Mouse (Mus musculus): ENCODE data around the gene Dnmbp. TPM values are rescaled to one million over a fixed set of nuclear protein-coding genes. Genes with fewer than 3 reads are reported as not detected.

Dnmbp gene
- total RNA-seq, 2 experiments from 2014 or later, result 7.4 to 7.7 TPM

DNA sequence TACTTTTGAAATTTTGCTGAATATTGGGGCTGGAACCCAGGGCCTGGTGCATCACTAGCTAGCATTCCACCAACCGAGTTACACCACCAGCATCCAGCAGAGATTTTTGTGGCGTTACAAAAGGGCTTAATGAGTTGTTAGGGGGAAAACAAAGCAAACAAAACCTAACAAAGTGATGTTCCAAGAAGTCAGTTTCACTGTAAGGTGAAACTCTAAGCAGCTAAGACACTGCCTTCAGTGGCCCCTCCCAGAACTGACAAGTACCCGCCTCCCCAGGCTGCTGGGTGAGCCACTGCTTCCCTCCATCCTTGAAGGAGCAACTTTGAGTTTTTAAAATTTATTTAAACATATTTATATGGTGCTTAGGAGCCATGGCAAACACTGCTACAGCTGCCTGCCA, 59.6 kb downstream of the Dnmbp start:
- no peak for ATAC-seq (replicated peaks; ENCODE audit: poor library complexity)

DNA sequence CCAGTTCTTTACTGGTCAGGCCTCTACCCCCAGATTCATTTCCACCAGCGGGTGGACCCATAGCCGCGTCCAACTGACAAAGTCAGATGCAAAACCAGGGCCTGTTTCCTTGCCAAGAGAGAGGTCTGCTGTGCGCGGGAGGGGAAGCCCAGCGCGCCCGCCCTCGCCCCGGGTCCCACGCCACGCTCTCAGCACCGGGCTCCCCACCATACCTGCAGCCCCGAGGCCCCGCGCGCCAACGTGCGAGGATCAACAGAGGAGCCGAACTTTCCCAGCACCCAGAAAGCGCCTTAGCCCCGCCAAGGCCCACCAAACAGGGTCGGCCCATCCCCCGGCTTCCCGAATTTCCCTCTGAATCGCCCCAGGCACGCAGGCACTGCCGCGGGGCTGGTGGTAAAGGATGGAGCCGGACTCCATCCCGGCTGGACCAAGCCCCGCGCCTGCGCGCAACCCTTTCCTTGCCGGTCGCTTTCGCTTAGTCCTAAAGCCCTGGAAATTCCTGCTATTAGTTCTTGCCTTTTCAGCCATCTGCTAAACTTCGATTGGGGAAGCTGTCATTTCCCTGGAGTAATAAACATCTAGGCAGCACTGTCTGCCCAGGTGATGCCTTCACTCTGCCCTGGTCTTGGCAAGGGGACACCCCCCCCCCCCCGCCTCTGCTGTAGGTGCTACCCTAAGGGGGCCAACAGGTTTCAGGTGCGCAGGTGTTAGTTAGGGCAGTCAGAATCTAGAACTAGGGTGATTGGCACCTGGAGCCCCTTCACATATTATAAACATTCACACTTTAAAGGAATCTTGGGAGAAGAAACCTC, 60.4 kb downstream of the Dnmbp start:
- ATAC-seq (replicated peaks; ENCODE audit: poor library complexity), result peak; percentile 52

DNA sequence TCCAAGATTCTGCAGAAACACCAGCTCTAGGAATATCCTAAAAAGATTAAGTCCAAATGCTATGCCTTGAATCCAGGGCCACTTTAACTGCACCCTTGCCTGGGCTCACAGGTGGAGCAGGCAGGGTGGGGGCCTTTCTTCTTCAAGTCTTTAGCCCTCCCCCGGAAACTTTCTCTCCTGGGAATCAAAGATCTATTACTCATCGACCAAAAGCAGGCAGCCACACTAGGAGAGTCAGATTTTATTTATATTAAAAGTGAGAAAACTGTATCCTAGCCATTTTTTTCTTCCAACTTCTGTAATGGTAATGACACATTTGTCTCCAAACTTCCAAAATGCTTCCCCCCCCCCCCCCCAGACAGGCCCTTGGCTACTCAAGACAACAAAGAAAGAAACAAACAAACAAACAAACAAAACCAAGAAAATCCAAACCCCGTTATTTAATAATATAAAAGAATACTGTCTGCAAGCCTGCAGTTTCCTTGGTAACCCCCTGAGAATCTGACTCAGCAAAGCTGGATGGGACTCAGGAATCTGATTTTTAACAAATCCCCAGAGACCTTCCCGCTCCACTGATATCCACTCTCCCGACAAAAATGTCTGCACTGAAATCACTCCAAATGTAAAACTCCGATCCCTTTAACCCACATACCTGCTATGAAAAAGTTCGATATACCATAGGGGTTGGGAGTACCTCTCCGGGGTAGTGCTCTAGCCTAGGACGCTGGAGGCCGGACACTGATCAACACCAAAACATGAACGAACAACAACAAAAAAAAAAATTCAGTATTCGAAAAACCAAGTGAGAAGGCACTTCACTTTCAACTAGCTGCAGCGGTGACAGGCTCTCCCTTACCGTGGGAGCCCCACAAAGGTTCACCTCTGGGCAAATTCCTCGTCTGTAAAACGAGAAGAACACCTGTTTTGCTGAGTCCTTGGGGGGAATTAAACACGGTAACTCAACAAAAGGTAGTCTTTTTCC, 61.6 kb downstream of the Dnmbp start:
- no peak for ATAC-seq (replicated peaks; ENCODE audit: poor library complexity)

DNA sequence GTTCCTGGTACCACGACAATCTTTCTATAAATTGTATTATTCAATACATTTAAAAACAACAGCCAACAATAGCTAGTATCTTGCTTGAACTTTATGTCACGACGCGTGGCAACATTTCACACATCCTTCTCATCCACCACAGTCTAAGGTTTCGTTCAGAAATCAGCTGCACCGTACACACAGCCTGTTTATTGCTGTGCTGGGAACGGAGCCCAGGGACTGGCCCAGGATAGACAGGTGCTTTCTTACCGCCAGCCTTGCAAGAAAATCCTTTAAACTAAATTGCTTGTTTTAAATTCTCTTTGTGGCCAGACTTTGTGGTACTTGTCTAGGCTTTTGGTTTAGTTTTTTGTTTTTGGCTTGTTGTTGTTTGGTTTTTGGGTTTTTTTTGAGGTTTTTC, 62.6 kb downstream of the Dnmbp start:
- no peak for ATAC-seq (replicated peaks; ENCODE audit: poor library complexity)

DNA sequence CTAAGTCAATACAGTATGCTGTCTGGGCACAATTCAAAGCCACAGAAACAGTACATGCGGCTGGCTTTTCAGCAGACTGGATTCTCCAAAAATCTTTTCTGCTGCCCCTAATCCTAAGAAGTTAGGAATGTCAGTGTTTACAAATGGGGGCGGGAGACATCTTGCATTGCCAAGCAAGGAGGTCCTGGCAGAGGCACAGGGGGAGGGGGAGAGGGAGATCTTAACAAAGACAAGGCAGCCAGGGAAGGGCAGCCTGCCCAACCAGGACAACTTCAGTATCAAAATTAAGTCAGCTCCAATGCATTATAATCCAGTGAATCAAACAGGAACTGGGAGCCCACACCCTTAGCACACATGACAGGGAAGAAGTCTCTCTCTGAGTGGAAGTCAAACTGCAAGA, 64.0 kb downstream of the Dnmbp start:
- ATAC-seq (replicated peaks; ENCODE audit: poor library complexity), result no peak

DNA sequence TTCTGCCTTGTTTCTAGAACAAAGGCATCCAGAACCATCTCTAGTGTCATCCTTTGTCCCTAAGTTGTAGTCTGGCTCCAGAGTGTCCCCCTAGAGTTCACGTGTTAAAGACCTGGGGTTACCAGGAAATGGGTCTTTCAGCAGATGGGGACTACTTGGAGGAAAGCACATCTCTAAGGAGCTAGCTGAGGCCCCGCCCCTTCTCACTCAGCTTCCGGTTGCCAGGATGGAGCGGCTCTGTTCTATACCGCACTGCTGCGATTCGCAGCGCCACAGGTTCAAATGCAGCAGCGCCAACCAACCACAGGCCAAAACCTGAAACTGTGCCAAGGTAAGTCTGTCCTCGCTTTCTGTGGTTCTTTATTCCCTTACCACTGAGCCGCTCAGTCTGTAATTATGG, 65.6 kb downstream of the Dnmbp start:
- no peak for ATAC-seq (replicated peaks; ENCODE audit: poor library complexity)

DNA sequence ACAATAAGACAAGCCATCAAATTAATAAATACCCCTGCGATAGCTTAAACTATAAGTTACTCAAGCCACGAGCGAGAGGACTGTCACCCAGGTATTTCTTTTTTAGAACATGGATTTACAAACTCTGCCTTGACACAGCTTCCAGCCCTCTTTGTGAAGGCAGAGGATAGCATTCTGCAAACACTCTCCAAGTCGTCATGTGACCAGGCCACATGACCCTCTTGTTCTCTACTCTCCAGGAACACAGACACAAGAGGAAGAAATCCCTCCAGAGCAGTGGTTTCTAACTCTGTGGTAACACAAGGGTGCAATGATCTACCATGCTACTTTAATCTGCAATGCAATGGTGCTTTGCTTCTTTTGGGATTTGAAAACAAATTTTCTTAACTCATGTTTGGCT, 69.6 kb downstream of the Dnmbp start:
- no peak for ATAC-seq (replicated peaks; ENCODE audit: poor library complexity)

DNA sequence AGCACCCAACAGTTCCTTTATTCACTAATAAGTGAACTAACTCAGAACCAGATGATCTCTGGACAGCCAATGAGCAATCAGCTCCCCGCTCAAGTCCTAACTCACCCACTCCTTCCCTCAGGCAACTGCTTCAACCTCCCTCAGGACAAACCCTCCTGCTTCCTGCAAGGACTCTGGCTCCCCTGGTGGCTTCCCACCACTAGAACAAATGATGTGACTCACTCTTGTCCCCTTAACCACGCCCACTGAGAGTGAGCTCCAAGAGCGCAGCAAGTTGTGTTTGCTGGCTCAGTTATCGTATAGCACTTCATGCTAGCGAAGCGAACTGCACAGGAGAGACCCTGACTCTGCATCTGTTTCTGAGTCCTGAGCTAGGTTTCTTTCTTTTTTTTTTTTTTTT, 82.6 kb downstream of the Dnmbp start:
- ATAC-seq (replicated peaks; ENCODE audit: poor library complexity), result no peak

DNA sequence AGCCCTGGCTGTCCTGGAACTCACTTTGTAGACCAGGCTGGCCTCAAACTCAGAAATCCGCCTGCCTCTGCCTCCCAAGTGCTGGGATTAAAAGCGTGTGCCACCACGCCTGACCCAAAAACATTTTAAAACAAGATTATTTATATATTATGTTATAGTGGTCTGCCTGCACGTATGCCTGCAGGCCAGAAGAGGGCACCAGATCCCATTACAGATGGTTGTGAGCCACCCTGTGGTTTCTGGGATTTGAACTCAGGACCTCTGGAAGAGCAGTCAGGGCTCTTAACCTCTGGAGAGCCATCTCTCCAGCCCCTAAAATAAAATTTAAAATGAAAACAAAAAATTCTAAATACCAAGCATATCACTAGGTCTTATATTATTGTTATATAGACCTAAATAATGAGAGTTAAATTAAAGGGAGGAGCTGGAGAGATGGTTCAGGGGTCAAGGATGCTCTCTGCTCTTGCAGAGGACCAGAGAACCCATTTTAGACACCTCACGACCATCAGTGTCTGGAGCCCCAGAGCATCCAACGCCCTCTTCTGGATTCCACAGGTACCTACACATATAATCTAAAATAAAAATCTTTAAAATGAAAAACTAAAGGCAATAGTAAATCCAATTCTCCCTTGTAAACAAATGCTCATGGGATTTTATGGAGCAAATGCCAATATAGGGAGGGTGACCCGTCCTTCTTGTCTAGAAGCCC, 87.0 kb downstream of the Dnmbp start:
- ATAC-seq (replicated peaks; ENCODE audit: poor library complexity), result 0 out of 2 replicates have a peak, but pooled peaks have one; percentile 61

DNA sequence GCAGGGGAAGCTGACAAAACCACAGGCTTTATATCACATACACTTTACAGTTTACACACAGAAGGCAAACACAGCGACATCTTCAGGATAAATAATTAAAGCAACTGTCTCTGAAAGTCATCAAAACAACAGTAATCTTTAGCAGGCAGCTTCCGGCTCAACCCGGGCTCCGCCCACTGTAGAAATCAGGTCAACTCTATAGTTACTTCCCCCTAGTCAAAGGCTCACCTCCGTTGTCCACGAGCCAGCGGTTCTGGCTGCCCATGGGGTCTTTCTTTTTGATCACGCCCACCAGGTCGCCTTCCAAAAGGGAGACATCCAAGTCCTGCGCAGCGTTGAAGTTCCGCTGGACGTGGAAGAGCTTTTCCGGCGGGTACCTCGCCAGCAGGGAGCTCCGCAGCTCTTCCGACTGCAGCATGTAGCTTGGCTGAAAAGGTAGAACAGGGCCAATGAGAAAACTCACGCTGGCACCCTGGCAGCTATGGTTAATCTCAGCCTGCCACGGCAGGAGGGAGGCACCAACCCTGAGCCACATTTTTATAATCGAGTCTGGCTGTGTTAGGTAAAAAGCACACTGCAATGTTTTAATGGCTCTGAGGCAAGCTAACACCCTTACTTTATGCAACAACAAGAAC, 87.9 kb downstream of the Dnmbp start:
- peak; percentile 90 for ATAC-seq (replicated peaks; ENCODE audit: poor library complexity)

DNA sequence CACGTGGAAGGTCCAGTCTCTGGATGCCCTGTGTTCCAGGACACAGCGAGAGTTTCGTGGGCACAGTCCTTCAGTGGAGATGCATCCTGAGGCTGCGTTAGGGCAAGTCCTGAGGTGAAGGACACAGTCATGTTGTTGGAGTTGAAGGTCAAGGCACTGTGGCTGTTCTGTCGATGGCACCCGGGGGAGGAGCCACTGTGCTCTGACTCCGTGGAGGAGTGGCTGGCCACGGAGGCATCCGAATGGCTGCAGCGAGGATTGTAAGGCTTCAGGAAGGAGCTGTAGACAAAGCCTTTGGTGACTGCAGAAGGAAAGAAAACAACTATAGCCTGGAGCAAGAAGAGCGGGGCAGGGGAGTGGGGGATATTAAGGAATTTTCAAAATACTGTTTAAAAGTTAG, 90.0 kb downstream of the Dnmbp start:
- no peak for ATAC-seq (replicated peaks; ENCODE audit: poor library complexity)

DNA sequence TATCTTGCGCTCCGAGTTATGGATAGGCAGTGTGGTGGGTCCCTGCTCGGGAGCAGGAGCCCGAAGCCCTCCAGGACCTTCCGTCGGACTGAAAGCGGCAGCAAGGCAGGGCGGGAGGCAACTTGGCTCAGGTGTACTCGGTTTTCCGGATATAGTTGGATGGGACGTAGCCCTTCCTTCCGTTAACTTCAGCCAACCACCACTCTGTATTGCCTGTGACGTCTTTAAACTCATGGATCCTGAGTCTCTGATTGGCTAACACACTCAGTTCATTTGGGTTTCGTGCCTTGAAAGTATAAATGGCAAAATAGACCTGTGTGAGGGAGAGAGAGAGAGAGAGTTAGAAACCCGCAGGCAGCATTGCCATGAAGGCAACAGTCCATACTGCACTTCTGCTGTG, 92.0 kb downstream of the Dnmbp start:
- no peak for ATAC-seq (replicated peaks; ENCODE audit: poor library complexity)

DNA sequence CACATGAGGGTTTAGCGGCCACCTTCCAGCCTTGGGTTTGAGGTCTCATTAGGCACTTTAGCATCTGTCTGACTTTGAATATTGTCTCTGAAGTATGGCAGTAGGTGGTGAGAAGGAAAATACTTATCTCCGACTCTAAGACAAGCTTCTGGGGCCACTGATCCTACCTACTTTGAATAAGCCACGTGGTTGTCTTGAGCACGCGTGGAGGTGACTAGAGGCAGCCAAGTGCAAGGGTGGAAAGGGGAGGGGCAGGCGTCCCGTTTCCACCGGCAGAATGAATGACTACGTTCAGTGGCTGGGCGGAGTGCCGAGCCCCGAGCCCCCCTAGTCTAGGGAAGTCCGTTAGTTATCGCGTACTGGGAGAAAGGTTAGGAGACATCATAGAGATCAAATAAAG, 92.9 kb downstream of the Dnmbp start:
- ATAC-seq (replicated peaks; ENCODE audit: poor library complexity), result no peak

DNA sequence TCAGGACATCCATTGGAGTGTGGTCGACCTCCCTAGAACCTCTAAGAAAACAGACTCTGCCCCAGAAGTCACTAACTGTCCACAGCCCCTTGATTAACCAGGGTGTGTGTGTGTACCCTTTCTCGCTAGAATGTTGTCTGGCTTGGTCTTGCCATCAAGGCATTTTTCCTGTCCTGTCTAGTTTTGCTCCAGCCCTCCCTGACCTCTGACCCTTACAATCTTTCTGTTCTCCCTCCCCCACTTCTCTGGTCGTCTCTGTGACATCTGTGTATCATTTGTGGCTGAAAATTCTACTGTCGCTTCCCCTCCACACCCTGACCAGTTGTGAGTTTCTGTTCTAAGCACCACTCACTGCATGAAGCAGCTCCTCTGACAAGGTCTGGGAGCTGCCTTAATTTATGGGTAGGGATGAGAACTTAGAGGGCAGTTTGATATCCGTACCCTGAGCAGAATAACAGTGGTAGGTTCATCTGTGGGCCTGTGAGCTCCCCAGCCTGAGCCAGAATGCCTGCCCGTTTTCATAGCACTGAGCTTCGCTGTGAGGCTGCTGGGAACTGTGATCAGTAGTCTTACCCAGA, 94.6 kb downstream of the Dnmbp start:
- no peak for ATAC-seq (replicated peaks; ENCODE audit: poor library complexity)

DNA sequence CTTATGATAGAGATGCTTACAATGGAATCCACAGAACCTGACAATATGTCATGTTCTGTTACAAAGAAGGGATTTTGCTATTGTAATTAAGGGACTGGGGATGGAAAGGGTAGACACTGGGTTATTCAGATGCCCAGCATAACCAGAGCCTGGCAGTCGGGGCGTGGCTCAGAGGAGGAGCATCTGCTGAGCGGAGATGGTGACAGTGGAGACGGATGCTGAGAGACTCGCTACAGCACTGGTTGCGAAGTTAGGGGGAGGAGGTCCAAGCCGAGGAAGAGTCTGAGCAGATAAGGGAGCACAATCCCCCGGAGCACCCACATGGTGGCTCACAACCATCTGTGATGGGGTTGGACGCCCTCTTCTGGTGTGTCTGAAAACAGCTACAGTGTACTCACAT, 96.8 kb downstream of the Dnmbp start:
- ATAC-seq (replicated peaks; ENCODE audit: poor library complexity), result peak; percentile 39

DNA sequence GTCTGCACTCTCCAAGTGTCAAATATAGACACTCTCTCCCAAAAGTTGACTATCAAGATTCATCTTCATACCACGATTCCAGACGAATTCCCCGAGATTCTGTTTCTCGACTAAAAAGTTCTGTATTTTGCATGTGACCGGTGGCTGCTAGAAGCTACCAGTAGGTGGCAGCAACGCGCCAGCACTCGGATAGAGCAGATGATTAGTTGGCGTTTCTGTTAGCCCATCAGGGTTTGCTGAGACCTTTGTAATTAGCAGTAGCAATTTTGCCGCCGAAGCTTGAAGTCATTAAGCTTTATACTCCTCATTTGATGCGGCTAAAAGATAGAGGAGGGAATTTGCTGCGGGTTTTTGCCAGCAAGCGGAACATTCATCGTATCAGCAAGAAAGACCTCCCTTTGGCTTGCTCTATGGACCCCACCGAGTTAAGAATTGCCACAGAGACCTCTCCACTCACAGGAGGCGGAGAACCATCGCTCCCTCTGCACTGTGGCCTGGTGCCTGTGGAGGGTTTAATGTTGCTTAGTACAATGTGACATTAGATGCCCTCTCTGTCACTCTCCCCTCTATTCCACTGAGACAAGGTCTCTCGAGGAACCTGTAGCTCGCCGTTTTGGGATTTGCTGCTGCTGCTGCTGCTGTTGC, 107.4 kb downstream of the Dnmbp start:
- ATAC-seq (replicated peaks; ENCODE audit: poor library complexity), result peak; percentile 70

DNA sequence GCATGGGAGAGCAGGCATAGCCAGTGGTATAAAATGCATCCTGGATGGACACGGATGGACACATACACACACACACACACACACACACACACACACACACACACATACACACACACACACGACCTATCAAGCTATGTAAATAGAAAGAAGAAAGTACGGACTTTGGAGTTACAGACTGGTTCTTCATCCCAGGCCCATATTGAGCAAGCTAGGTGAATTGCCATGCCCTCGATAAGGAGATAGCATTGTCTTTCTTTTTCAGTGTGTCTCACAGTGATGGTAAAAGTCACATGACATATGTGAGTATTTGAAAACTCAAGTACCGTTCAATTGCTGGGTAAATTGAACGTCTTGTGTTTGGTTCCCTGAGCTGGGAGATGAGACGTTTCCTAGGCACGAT, 113.1 kb downstream of the Dnmbp start:
- ATAC-seq (replicated peaks; ENCODE audit: poor library complexity), result no peak

DNA sequence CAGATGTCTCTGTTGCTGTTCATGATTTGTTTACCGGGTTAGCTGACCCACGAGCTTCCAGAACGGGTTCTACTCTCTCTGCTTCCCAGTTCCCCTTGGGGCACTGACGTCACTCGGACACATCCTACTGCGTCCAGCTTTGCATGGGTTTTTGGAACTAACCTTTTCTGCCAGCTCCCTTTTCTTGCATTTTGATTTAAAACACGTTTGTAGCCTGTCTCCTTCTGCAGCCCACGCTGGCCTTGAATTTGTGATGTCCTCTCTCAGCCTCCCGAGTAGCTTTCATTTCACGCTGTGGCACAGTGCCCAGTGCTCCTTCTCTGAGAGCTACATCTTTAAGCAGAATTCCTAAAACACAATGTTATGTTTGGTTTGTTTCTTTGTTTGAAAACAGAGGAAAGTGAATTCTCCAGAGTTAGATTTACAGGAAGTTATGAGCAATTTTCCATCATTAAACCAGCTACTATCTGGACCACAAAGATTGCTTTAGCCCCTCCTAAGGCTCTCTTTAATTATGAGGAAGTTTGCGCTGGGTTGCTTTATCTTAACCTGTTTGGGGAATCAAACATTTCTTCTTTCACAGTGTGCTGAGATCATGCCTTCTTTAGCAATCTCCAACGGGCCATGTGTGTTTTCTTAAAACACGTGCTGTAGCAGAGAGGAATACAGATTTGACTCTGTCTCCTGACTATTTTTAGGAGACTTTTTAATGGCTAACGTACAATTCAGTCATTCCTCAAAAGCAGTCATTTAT, 124.2 kb downstream of the Dnmbp start:
- peak; percentile 68 for ATAC-seq (replicated peaks; ENCODE audit: poor library complexity)

DNA sequence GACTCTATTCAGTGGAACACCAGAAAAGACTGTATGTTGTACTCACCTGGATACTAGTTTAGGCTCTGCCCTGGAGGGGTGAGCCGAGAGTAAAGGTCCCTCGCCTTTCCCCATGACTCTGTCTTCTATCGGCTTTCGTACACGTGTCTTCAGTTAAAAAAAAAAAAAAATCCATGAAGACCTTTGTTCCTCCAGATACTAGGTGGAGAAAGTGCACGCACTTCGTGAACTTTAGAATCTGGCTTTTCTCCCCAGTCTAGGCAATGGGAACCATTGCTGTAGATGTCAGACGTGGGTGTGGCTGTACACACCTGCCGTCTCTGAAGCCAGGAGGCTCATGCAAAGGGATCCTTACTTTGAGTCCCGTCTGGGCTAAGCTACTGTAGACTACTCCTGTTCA, 126.7 kb downstream of the Dnmbp start:
- ATAC-seq (replicated peaks; ENCODE audit: poor library complexity), result no peak
